In genomic region chr11:11800304-11800703, GRCm38 (mm10) we compare ENCODE assay signal across 26 mouse cellular contexts.
"Had no signal": no experiment of that assay in that cellular context is flagged by ENCODE, and none has a peak within 500 bp of the region (broad histone marks: within the 10 kb centered on the region; RNA-seq: fewer than 3 reads in every experiment).

No protein-coding gene starts in this region.

- H3K4me2 ChIP-seq: heart, embryonic 11.5 days; heart, embryonic 13.5 days; heart, embryonic 15.5 days; hindbrain, embryonic 13.5 days; hindbrain, embryonic 15.5 days; kidney, embryonic 15.5 days; limb, embryonic 13.5 days; limb, embryonic 15.5 days had no signal

- H3K4me3 ChIP-seq: heart, adult 2 months; heart, embryonic 13.5 days; heart, embryonic 15.5 days; hindbrain, embryonic 13.5 days; hindbrain, embryonic 15.5 days; kidney, embryonic 15.5 days; left cerebral cortex, adult 2 months; limb, embryonic 13.5 days; limb, embryonic 15.5 days had no signal

- H3K4me1 ChIP-seq: hindbrain, embryonic 13.5 days; hindbrain, embryonic 15.5 days; kidney, embryonic 15.5 days; limb, embryonic 13.5 days; limb, embryonic 15.5 days had no signal

- H3K9ac ChIP-seq: heart, embryonic 13.5 days; heart, embryonic 15.5 days; hindbrain, embryonic 13.5 days; hindbrain, embryonic 15.5 days; kidney, embryonic 15.5 days; limb, embryonic 13.5 days; limb, embryonic 15.5 days had no signal

- DNase-seq: gastrocnemius, postnatal 14 days; gastrocnemius, postnatal 36 days; heart, adult 2 months; heart, postnatal 14 days; heart, postnatal 36 days; kidney, adult 11 months; kidney, adult 2 months; kidney, adult 9 months; kidney, postnatal 14 days; kidney, postnatal 36 days; layer of hippocampus, adult 9-11 months; left cerebral cortex, postnatal 4 days; liver, embryonic 13.5 days had no signal

- H3K27me3 ChIP-seq: heart, embryonic 13.5 days; heart, embryonic 15.5 days; hindbrain, embryonic 13.5 days; hindbrain, embryonic 15.5 days; kidney, embryonic 15.5 days; limb, embryonic 13.5 days; limb, embryonic 15.5 days; liver, embryonic 13.5 days; liver, embryonic 15.5 days had no signal

- H3K27ac ChIP-seq: heart, adult 2 months; heart, embryonic 13.5 days; heart, embryonic 15.5 days; hindbrain, embryonic 13.5 days; hindbrain, embryonic 15.5 days; hindbrain, postnatal 0 days; kidney, embryonic 15.5 days; kidney, postnatal 0 days; left cerebral cortex, adult 2 months; limb, embryonic 13.5 days; limb, embryonic 15.5 days; liver, embryonic 13.5 days; liver, embryonic 15.5 days had no signal

- H3K9me3 ChIP-seq: heart, embryonic 13.5 days; heart, embryonic 15.5 days; hindbrain, embryonic 13.5 days; hindbrain, embryonic 15.5 days; kidney, embryonic 15.5 days; limb, embryonic 13.5 days; limb, embryonic 15.5 days; liver, embryonic 13.5 days; liver, embryonic 15.5 days had no signal

- ATAC-seq: hindbrain, postnatal 0 days; intestine, embryonic 16.5 days had no signal
